Mouse (Mus musculus) CH12.LX (cell line): ENCODE results near the gene Cdh6. TPM values are rescaled to one million over a fixed set of nuclear protein-coding genes. Genes with fewer than 3 reads are reported as not detected.

Experiments used
- DNase-seq: peaks from one replicate; pipeline ENCODE4 v3.0.0-alpha.2; 2013; ENCODE audit errors: extremely low read depth
- H3K27ac ChIP-seq: 2 replicates; pipeline ENCODE4 v1.5.1; 2012; ENCODE audit warnings: low read depth, mild to moderate bottlenecking, control low read depth, moderate library complexity; ENCODE audit not compliant: insufficient read depth
- H3K27me3 ChIP-seq: replicated peaks from 2 replicates; pipeline ENCODE3; 2012; ENCODE audit warnings: inconsistent platforms
- H3K36me3 ChIP-seq, 2 experiments: replicated peaks in 1 of 2; 2 replicates each; pipeline versions ENCODE3 to v1.6.1; 2012; ENCODE audit warnings: inconsistent platforms in 1 of 2, low read length in 1 of 2, mild to moderate bottlenecking in 1 of 2, mixed read lengths in 1 of 2, moderate library complexity in 1 of 2; ENCODE audit not compliant: control insufficient read depth in 1 of 2, insufficient read depth in 1 of 2
- H3K4me1 ChIP-seq, 2 experiments: 2 replicates each; pipeline ENCODE4 v1.6.1; 2012; ENCODE audit warnings: inconsistent platforms in 1 of 2, moderate library complexity in 1 of 2; ENCODE audit not compliant: insufficient read depth in 2 of 2, control insufficient read depth in 1 of 2
- H3K4me2 ChIP-seq: 2 replicates; pipeline ENCODE4 v1.6.1; 2012; ENCODE audit warnings: low read depth, mild to moderate bottlenecking, control low read depth; ENCODE audit not compliant: poor library complexity, insufficient read depth, severe bottlenecking
- H3K4me3 ChIP-seq, 3 experiments: fragments of 150-350 bp in 1 of 3; sonication (generic) in 1 of 3; replicated peaks in 1 of 3; 2 replicates each; pipeline versions ENCODE3 to v1.5.1; 2011 to 2012; ENCODE audit warnings: low read depth in 2 of 3, low read length in 2 of 3, mild to moderate bottlenecking in 2 of 3, moderate library complexity in 2 of 3, control low read depth in 1 of 3, improper control_type of control experiment in 1 of 3, inconsistent platforms in 1 of 3, mixed read lengths in 1 of 3; ENCODE audit not compliant: poor library complexity in 1 of 3
- H3K79me2 ChIP-seq: replicated peaks from 2 replicates; pipeline ENCODE4 v1.6.1; 2012; ENCODE audit warnings: mild to moderate bottlenecking, moderate library complexity; ENCODE audit not compliant: control insufficient read depth, poor library complexity, insufficient read depth, severe bottlenecking; ENCODE audit errors: extremely low read depth
- H3K9ac ChIP-seq: 2 replicates; pipeline ENCODE4 v1.6.1; 2012; ENCODE audit warnings: low read depth, mild to moderate bottlenecking, control low read depth, moderate library complexity; ENCODE audit not compliant: insufficient read depth
- H3K9me3 ChIP-seq: replicated peaks from 2 replicates; pipeline ENCODE3; 2012; ENCODE audit warnings: low read length, inconsistent platforms, mixed read lengths
- BHLHE40 ChIP-seq: IDR thresholded peaks from 2 replicates; pipeline ENCODE4 v1.6.1; 2011; ENCODE audit warnings: mild to moderate bottlenecking, low read depth, low read length, improper control_type of control experiment
- CTCF ChIP-seq, 2 experiments: IDR thresholded peaks in 1 of 2; conservative IDR thresholded peaks in 1 of 2; 2 replicates each; pipeline ENCODE4 v1.5.1; 2011 to 2012; ENCODE audit warnings: low read depth in 2 of 2, low read length in 2 of 2, improper control_type of control experiment in 1 of 2, inconsistent platforms in 1 of 2, mild to moderate bottlenecking in 1 of 2, moderate library complexity in 1 of 2
- JUN ChIP-seq: IDR thresholded peaks from 2 replicates; pipeline ENCODE4 v1.6.1; 2011; ENCODE audit warnings: low read depth, mild to moderate bottlenecking, low read length, improper control_type of control experiment, moderate library complexity; ENCODE audit not compliant: insufficient read depth
- MAX ChIP-seq: IDR thresholded peaks from 2 replicates; pipeline ENCODE4 v1.6.1; 2011; ENCODE audit warnings: low read length, improper control_type of control experiment
- MEF2A ChIP-seq: IDR thresholded peaks from 2 replicates; pipeline ENCODE4 v1.6.1; 2014; ENCODE audit warnings: low read depth, mild to moderate bottlenecking, inconsistent platforms, low read length, improper control_type of control experiment, borderline replicate concordance
- MXI1 ChIP-seq: IDR thresholded peaks from 2 replicates; pipeline ENCODE4 v1.6.1; 2011; ENCODE audit warnings: mild to moderate bottlenecking, low read depth, low read length, improper control_type of control experiment
- NELFE ChIP-seq: IDR thresholded peaks from 2 replicates; pipeline ENCODE4 v1.6.1; 2011; ENCODE audit warnings: low read depth, low read length, improper control_type of control experiment
- RAD21 ChIP-seq: IDR thresholded peaks from 2 replicates; pipeline ENCODE4 v1.6.1; 2011; ENCODE audit warnings: low read depth, mild to moderate bottlenecking, low read length, improper control_type of control experiment, moderate library complexity
- SMC3 ChIP-seq: IDR thresholded peaks from 2 replicates; pipeline ENCODE4 v1.6.1; 2011; ENCODE audit warnings: low read depth, low read length, improper control_type of control experiment
- TCF12 ChIP-seq: IDR thresholded peaks from 2 replicates; pipeline ENCODE4 v1.6.1; 2014; ENCODE audit warnings: low read depth, mild to moderate bottlenecking, inconsistent platforms, low read length, improper control_type of control experiment
- ZMIZ1 ChIP-seq: IDR thresholded peaks from 2 replicates; pipeline ENCODE4 v1.6.1; 2012; ENCODE audit warnings: low read depth, mild to moderate bottlenecking, inconsistent platforms, low read length, improper control_type of control experiment
- ZNF384 ChIP-seq: IDR thresholded peaks from 2 replicates; pipeline ENCODE4 v1.6.1; 2012; ENCODE audit warnings: low read depth, low read length, improper control_type of control experiment, inconsistent platforms
- dilution Hi-C: fragments of 300-500 bp; cut with MboI; formaldehyde crosslinking; loops from 2 replicates; pipeline ENCODE4 v1.14.3; 2020; ENCODE audit warnings: low sequenced_read_pairs; ENCODE audit not compliant: extremely low pct_unique_long_range_greater_than_20kb, extremely low pct_ligation_motif_present
- in situ Hi-C: fragments of 300-500 bp; cut with MboI; formaldehyde crosslinking; loops from 3 replicates; pipeline ENCODE4 v1.14.3; 2019; ENCODE audit warnings: low sequenced_read_pairs, low pct_ligation_motif_present, low pct_unique_long_range_greater_than_20kb, mixed read lengths
- polyA plus RNA-seq: library from polyadenylated mRNA; unstranded; fragments of >175 nt; gene quantifications from 2 replicates; pipeline ENCODE4 v1.2.1, GENCODE M21; 2012; ENCODE audit warnings: low read depth; ENCODE audit not compliant: insufficient read length
- total RNA-seq, 2 experiments: library from RNA; depleted of rRNA; stranded (reverse); fragments of 300-350 nt in 1 of 2; fragments of >200 nt in 1 of 2; gene quantifications; 2 replicates each; pipeline ENCODE4 v1.2.3; 2012 to 2014

The Cdh6 gene
- total and polyA plus RNA-seq, 3 experiments: under 0.01 to 0.13 TPM; not detected in 1

DNA sequence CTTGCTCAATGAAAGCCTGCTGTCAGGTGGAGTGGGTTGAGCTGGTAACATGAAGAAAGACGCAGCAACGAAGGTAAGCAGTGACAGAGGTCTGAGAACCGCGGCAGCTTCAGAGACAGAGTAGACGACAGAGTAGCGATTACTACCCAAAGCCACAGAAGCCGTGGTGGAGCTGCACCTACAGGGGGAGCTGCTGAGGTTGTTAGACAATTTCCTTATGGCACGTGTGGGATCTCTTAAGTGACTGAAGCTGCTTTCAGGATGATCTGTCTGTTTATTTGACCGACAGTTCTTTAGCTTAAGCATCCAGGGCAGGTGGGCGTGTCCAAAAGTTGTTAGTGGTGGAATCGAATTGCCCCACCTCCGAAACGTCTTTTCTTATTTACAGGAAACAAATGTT lies 167.5 kb downstream of the Cdh6 start:
- no peak overlapping the region for H3K9ac ChIP-seq
- H3K4me3 ChIP-seq: no peak overlapping the region
- TF ChIP-seq ZNF384 (no peak), CTCF (conservative IDR thresholded peaks at IDR 0.05 in 1 of 2, IDR thresholded peaks at IDR 0.05 in 1 of 2; ENCODE audit: low read depth in 2 of 2, low read length in 2 of 2) (peak in 1 of 2 experiments; percentile 28; a peak in 2 of 4 replicates), BHLHE40 (peak; percentile 69)
- H3K9me3 ChIP-seq: peaks cover 3% of the 10 kb centered on the region
- peak; percentile 10 for DNase-seq
- no peak overlapping the region for H3K27ac ChIP-seq
- in situ Hi-C loops: no loop called here
- H3K27me3 ChIP-seq: no peaks in the 10 kb centered on the region
- no peaks in the 10 kb centered on the region for H3K79me2 ChIP-seq
- no peak overlapping the region for H3K4me2 ChIP-seq
- dilution Hi-C loops: no loop called here
- no peaks in the 10 kb centered on the region for H3K4me1 ChIP-seq
- no peaks in the 10 kb centered on the region for H3K36me3 ChIP-seq

- Histone ChIP-seq H3K9ac (no peak overlapping the region), H3K4me1 (no peaks in the 10 kb centered on the region), H3K36me3 (no peaks in the 10 kb centered on the region), H3K9me3 (peaks cover 2% of the 10 kb centered on the region), H3K79me2 (no peaks in the 10 kb centered on the region), H3K4me3 (no peak overlapping the region), H3K27me3 (no peaks in the 10 kb centered on the region), H3K27ac (no peak overlapping the region), H3K4me2 (no peak overlapping the region; the same call in 1 of the 2 replicates)
- in situ Hi-C loops: no loop called here
- TF ChIP-seq MEF2A: peak; percentile 54; the same call in 1 of the 2 replicates
- TF ChIP-seq SMC3: peak; percentile 21
- TF ChIP-seq CTCF (conservative IDR thresholded peaks at IDR 0.05 in 1 of 2, IDR thresholded peaks at IDR 0.05 in 1 of 2; ENCODE audit: low read depth in 2 of 2, low read length in 2 of 2): peak in 1 of 2 experiments; percentile 38; a peak in 2 of 4 replicates
- peak; percentile 23 for TF ChIP-seq RAD21
- no peak for TF ChIP-seq MAX
- dilution Hi-C loops: no loop called here
- DNase-seq: no peak
Observed at GRCm38 (mm10) chr15:13001549-13001948, 171.9 kb downstream of the Cdh6 start.

- no peak for TF ChIP-seq MXI1
- TF ChIP-seq MAX: no peak
- TF ChIP-seq TCF12: no peak
- no peak for TF ChIP-seq NELFE
- no peak for TF ChIP-seq ZMIZ1
- TF ChIP-seq JUN: no peak
- in situ Hi-C loops: no loop called here
- no peak overlapping the region for H3K27ac ChIP-seq
- H3K4me1 ChIP-seq: no peaks in the 10 kb centered on the region
- peaks cover 3% of the 10 kb centered on the region for H3K9me3 ChIP-seq
- no peak overlapping the region for H3K4me3 ChIP-seq
- H3K9ac ChIP-seq: no peak overlapping the region
- no peaks in the 10 kb centered on the region for H3K79me2 ChIP-seq
- H3K4me2 ChIP-seq: no peak overlapping the region
- H3K36me3 ChIP-seq: no peaks in the 10 kb centered on the region
- no peak for DNase-seq
- no peaks in the 10 kb centered on the region for H3K27me3 ChIP-seq
- dilution Hi-C loops: no loop called here
Observed at GRCm38 (mm10) chr15:12994563-12995359, 178.7 kb downstream of the Cdh6 start.
